Mouse (Mus musculus) G1E-ER4 (cell line): ENCODE data around the gene Hist2h2ac. TPM values are rescaled to one million over a fixed set of nuclear protein-coding genes. Genes with fewer than 3 reads are reported as not detected.
"Not testable (repeated sequence)": the region's sequence is repeated elsewhere in the genome, so short reads cannot be mapped to it uniquely, and the experiment has no call there.

Experiments
- GATA1 ChIP-seq: IDR thresholded peaks from one replicate; pipeline ENCODE4 v1.8.0; 2012; ENCODE audit warnings: low read length, inconsistent platforms
- polyA plus RNA-seq: library from polyadenylated mRNA; stranded (reverse); fragments of >175 nt; gene quantifications from 2 replicates; pipeline ENCODE4 v1.2.3, GENCODE M21; 2012

The Hist2h2ac gene
- polyA plus RNA-seq, 1 experiment, result 6.5 TPM

- peak; percentile 18 for TF ChIP-seq GATA1
These were observed 35.4 kb upstream of the Hist2h2ac start for GRCm38 (mm10) chr3:96255926-96256593.

- peak; percentile 98 for TF ChIP-seq GATA1
These were observed 34.1 kb upstream of the Hist2h2ac start for GRCm38 (mm10) chr3:96254683-96255355.

GRCm38 (mm10) chr3:96251787-96252186 lies 31.1 kb upstream of the Hist2h2ac start:
- TF ChIP-seq GATA1, result no peak

DNA sequence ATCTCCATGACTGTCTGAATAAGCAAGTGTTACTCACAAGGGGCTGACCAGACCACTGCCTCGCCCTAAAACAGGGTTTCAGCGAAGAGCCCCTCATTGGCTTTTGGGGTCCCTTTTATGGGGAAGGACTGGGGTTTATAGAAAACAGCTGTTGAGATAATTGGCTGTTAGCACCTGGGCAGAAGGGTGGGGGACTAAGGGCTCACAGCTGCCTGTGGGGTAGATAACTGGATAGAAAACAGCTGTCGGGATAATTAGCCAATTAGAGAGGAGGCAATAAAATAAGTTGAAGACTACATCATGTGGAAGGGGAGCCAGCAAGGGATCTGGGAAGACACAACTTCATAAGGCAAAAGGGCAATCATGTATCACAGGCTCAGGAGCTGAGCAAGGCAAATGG lies 30.2 kb upstream of the Hist2h2ac start:
- TF ChIP-seq GATA1, result no peak

DNA sequence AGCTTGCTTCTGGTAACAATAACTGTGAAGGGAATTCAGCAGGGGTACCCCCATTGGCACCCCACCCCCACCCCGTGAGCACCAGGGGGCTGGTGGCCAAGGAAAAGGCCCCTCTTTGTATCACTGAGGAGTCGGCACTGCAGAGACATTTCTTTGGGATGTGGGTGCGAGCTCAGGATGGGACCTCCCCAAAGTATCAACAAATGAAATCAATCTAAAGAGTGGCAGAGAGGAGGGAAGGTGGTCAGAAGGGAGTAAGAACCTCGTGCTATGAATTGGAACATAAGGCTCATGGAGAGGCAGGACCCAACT lies 28.3 kb upstream of the Hist2h2ac start:
- TF ChIP-seq GATA1, result no peak

DNA sequence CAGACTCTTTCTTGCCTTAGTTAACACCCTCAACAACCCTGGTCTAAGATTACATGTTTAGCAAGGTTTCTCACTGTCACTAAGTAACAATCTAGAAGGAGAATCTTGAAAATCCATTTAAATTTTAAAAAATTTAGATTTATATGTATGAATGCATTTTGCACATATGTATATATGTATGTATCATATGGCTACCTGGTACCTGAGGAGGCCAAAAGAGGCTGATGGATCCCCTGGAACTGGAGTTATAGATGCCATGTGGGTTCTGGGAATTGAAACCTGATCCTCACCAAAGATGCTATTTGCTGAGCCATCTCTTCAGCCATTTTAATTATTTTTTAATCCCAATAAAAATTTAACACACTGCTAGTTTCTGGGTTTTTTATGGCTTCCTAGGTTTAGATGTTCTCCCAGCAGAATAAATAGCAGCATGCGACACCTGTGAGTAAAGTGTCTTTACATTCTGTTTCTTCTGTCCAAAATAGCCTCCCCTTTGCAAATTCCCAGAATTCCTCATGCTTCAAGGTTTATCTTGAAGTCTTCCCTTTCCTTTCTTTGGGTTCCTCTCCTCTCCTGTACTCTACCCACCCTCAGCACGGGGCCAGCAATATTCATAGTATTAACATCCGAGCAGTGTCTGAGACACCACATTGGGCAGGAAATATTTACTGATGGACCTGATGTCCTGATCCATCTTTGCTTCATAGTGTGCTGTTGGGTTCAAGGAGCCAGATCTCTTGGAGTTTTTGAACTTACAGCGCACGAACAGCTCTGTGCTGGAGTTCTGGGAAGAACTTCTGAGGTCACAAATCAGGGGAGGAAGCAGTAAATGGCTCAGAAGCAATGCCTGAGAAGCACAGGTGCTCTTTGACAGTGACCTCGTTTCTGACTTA lies 27.7 kb upstream of the Hist2h2ac start:
- no peak for TF ChIP-seq GATA1

GRCm38 (mm10) chr3:96247356-96248140 lies 26.9 kb upstream of the Hist2h2ac start:
- no peak for TF ChIP-seq GATA1

DNA sequence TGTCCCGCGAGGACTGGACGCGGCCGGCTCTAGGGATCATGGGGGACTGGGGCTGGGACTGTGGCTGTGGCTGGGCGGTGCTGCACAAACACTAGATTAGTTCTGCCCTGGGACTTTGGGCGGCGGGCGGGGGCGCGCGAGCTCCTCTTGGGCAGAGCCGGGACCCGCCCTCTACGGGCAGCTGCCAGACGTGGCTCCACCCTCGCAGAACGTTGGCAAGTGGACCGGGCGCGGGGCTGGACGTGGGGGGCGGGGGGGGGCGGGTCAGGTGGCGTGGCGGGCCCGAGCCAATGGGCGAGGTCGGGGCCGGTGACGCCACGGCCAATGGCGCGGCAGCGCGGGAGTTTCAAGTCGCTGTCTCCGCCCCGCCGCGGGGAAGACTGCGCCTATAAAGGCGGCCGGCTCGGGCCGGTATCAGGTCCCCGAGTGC lies 25.8 kb upstream of the Hist2h2ac start, which contains the start of gene Hist2h3c1:
Hist2h3c1 (plus strand) TSS at position 259 of the 430 bp plus-strand sequence.
- TF ChIP-seq GATA1, result not testable (repeated sequence)

DNA sequence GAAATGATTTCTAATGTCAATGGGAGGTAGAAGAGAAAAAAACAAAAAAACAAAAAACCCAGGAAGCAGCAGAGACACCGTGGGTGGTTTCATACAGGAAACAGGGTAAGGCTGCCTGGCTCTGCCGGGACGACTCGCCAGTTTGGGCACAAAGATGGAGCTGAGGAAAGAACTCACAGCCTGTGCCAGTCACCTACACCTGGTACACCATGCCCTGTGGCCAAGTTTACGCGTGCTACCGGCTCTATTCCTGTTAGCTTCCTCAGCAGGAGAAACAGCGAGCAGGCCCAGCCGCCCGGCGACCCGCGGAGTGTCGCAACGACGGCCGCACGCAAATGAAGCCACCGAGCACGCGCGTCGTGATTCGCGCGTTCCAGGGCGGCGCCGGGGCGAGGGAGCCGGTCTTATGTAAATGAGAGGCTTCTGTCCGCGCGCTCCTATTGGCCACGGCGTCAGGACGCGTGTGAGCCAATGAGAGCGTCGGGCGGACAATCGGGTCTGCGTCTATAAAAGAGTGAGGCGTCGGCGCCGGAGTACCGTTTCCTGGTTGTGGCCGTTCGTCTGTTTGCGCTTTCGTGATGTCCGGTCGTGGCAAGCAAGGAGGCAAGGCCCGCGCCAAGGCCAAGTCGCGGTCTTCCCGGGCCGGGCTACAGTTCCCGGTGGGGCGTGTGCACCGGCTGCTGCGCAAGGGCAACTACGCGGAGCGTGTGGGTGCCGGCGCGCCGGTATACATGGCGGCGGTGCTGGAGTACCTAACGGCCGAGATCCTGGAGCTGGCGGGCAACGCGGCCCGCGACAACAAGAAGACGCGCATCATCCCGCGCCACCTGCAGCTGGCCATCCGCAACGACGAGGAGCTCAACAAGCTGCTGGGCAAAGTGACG lies 24.6 kb upstream of the Hist2h2ac start, which contains the start of gene Hist2h2aa1:
Hist2h2aa1 (plus strand) TSS at position 495 of the 884 bp plus-strand sequence.
- not testable (repeated sequence) for TF ChIP-seq GATA1

GRCm38 (mm10) chr3:96243921-96244572 lies 23.4 kb upstream of the Hist2h2ac start:
- no peak for TF ChIP-seq GATA1

GRCm38 (mm10) chr3:96240799-96241197 lies 20.1 kb upstream of the Hist2h2ac start:
- no peak for TF ChIP-seq GATA1

GRCm38 (mm10) chr3:96239949-96240798 lies 19.5 kb upstream of the Hist2h2ac start, which contains the start of gene Hist2h2aa2:
Hist2h2aa2 (minus strand) TSS chr3:96240276.
- TF ChIP-seq GATA1, result not testable (repeated sequence)
